Mouse (Mus musculus): ENCODE measurements around the gene Ski.

Gene Ski

GRCm38 (mm10) chr4:155135909-155136585, 86.3 kb downstream of the Ski start:
- no peak for DNase-seq (ENCODE audit: extremely low read depth, insufficient read length, low spot score)

- DNase-seq (ENCODE audit: extremely low read depth, insufficient read length, low spot score): no peak
These were observed 87.7 kb downstream of the Ski start for GRCm38 (mm10) chr4:155134686-155135172.

GRCm38 (mm10) chr4:155133658-155134417, 88.6 kb downstream of the Ski start:
- DNase-seq (ENCODE audit: extremely low read depth, insufficient read length, low spot score): peak; percentile 74

GRCm38 (mm10) chr4:155133188-155133587, 89.2 kb downstream of the Ski start:
- no peak for DNase-seq (ENCODE audit: extremely low read depth, insufficient read length, low spot score)

GRCm38 (mm10) chr4:155130616-155131015, 91.8 kb downstream of the Ski start:
- no peak for DNase-seq (ENCODE audit: extremely low read depth, insufficient read length, low spot score)

GRCm38 (mm10) chr4:155129996-155130395, 92.4 kb downstream of the Ski start:
- peak; percentile 81 for DNase-seq (ENCODE audit: extremely low read depth, insufficient read length, low spot score)

- no peak for DNase-seq (ENCODE audit: extremely low read depth, insufficient read length, low spot score)
These were observed 93.1 kb downstream of the Ski start for GRCm38 (mm10) chr4:155129132-155129917.

GRCm38 (mm10) chr4:155128411-155128810, 94.0 kb downstream of the Ski start:
- no peak for DNase-seq (ENCODE audit: extremely low read depth, insufficient read length, low spot score)

GRCm38 (mm10) chr4:155126602-155127372, 95.6 kb downstream of the Ski start:
- peak; percentile 71 for DNase-seq (ENCODE audit: extremely low read depth, insufficient read length, low spot score)

- no peak for DNase-seq (ENCODE audit: extremely low read depth, insufficient read length, low spot score)
These were observed 96.2 kb downstream of the Ski start for GRCm38 (mm10) chr4:155126194-155126593.

GRCm38 (mm10) chr4:155125310-155125709, 97.1 kb downstream of the Ski start:
- no peak for DNase-seq (ENCODE audit: extremely low read depth, insufficient read length, low spot score)

GRCm38 (mm10) chr4:155123868-155124534, 98.4 kb downstream of the Ski start:
- no peak for DNase-seq (ENCODE audit: extremely low read depth, insufficient read length, low spot score)

- peak; percentile 49 for DNase-seq (ENCODE audit: extremely low read depth, insufficient read length, low spot score)
These were observed 99.8 kb downstream of the Ski start for GRCm38 (mm10) chr4:155122444-155123040.

- DNase-seq (ENCODE audit: extremely low read depth, insufficient read length, low spot score): no peak
These were observed 100.4 kb downstream of the Ski start for GRCm38 (mm10) chr4:155121915-155122443.

GRCm38 (mm10) chr4:155121222-155121621, 101.2 kb downstream of the Ski start:
- no peak for DNase-seq (ENCODE audit: extremely low read depth, insufficient read length, low spot score)

GRCm38 (mm10) chr4:155120583-155120982, 101.8 kb downstream of the Ski start:
- DNase-seq (ENCODE audit: extremely low read depth, insufficient read length, low spot score): no peak

- no peak for DNase-seq (ENCODE audit: extremely low read depth, insufficient read length, low spot score)
These were observed 102.4 kb downstream of the Ski start for GRCm38 (mm10) chr4:155120038-155120437.

GRCm38 (mm10) chr4:155118278-155118677, 104.1 kb downstream of the Ski start:
- no peak for DNase-seq (ENCODE audit: extremely low read depth, insufficient read length, low spot score)

GRCm38 (mm10) chr4:155117396-155117978, 104.9 kb downstream of the Ski start:
- no peak for DNase-seq (ENCODE audit: extremely low read depth, insufficient read length, low spot score)

Data from 3134 (cell line).